Mouse (Mus musculus) cerebellum, adult 2 months (tissue): Measurements from ENCODE around the gene Mrpl14. TPM values are rescaled to one million over a fixed set of nuclear protein-coding genes. Genes with fewer than 3 reads are reported as not detected.

Source experiments
- DNase-seq, 2 experiments: peaks; one replicate each; pipeline ENCODE4 v3.0.0; 2021
- H3K27ac ChIP-seq: fragments of 200-500 bp; 2 replicates; pipeline ENCODE4 v1.5.1; 2012; ENCODE audit warnings: low read length, control low read depth, inconsistent platforms; ENCODE audit not compliant: insufficient read depth
- H3K27me3 ChIP-seq: fragments of 200-500 bp; 2 replicates; pipeline ENCODE4 v1.6.1; 2012; ENCODE audit warnings: inconsistent platforms, mild to moderate bottlenecking, low read length, moderate library complexity; ENCODE audit not compliant: control insufficient read depth, insufficient read depth
- H3K4me1 ChIP-seq: fragments of 200-500 bp; 2 replicates; pipeline ENCODE4 v1.6.1; 2011; ENCODE audit warnings: low read length; ENCODE audit not compliant: control insufficient read depth, insufficient read depth
- H3K4me3 ChIP-seq: fragments of 200-500 bp; replicated peaks from 2 replicates; pipeline ENCODE3; 2011; ENCODE audit warnings: mild to moderate bottlenecking, low read depth, low read length, control low read depth; ENCODE audit not compliant: insufficient read depth
- CTCF ChIP-seq: fragments of 200-500 bp; IDR thresholded peaks from 2 replicates; pipeline ENCODE4 v1.5.1; 2011; ENCODE audit warnings: low read depth, mild to moderate bottlenecking, control low read depth, low read length, moderate library complexity, borderline replicate concordance; ENCODE audit not compliant: insufficient read depth
- POLR2A ChIP-seq: fragments of 200-500 bp; IDR thresholded peaks from 2 replicates; pipeline ENCODE4 v1.6.1; 2011; ENCODE audit warnings: low read length, control low read depth, borderline replicate concordance; ENCODE audit not compliant: insufficient read depth
- WGBS: fragments of 180-500 bp; shearing (Covaris S2); methylation state at CpG from one replicate; pipeline ENCODE4 v1.1.7; 2018; 5-methylcytosine and 5-hydroxymethylcytosine counted together
- polyA plus RNA-seq: library from polyadenylated mRNA; depleted of rRNA; stranded (reverse); fragments of >200 nt; gene quantifications from 2 replicates; pipeline ENCODE4 v1.2.3, GENCODE M21; 2012

Gene Mrpl14
- polyA plus RNA-seq, 1 experiment, result 78.4 TPM

GRCm38 (mm10) chr17:45702254-45702653 lies 16.1 kb downstream of the Mrpl14 start:
- Histone ChIP-seq H3K27me3 (no peaks in the 10 kb centered on the region), H3K4me3 (no peak overlapping the region), H3K27ac (no peak overlapping the region), H3K4me1 (peaks cover 6% of the 10 kb centered on the region)
- DNase-seq, result no peak
- TF ChIP-seq CTCF (no peak), POLR2A (no peak)
- WGBS, result 72% methylated on average over 4 of the region's 4 CpGs

- no peak for DNase-seq
- no peak overlapping the region for H3K27ac ChIP-seq
- TF ChIP-seq POLR2A (no peak), CTCF (no peak)
- WGBS, result 71% methylated on average over 7 of the region's 7 CpGs
- H3K4me1 ChIP-seq, result peaks cover 6% of the 10 kb centered on the region
- no peak overlapping the region for H3K4me3 ChIP-seq
- no peaks in the 10 kb centered on the region for H3K27me3 ChIP-seq
Observed at GRCm38 (mm10) chr17:45703187-45703586, 17.1 kb downstream of the Mrpl14 start.

GRCm38 (mm10) chr17:45706796-45707195 lies 20.7 kb downstream of the Mrpl14 start:
- Histone ChIP-seq H3K27me3 (no peaks in the 10 kb centered on the region), H3K27ac (no peak overlapping the region), H3K4me1 (no peaks in the 10 kb centered on the region), H3K4me3 (no peak overlapping the region)
- DNase-seq, result no peak
- WGBS, result 67% methylated on average over 5 of the region's 5 CpGs
- TF ChIP-seq POLR2A, result no peak
- TF ChIP-seq CTCF, result no peak

- no peak for DNase-seq
- no peaks in the 10 kb centered on the region for H3K27me3 ChIP-seq
- no peak overlapping the region for H3K4me3 ChIP-seq
- no peaks in the 10 kb centered on the region for H3K4me1 ChIP-seq
- H3K27ac ChIP-seq, result no peak overlapping the region
- WGBS, result 50% methylated on average over 3 of the region's 3 CpGs
- TF ChIP-seq POLR2A (no peak), CTCF (no peak)
Observed at GRCm38 (mm10) chr17:45707376-45707775, 21.3 kb downstream of the Mrpl14 start.

- 72% methylated on average over 8 of the region's 8 CpGs for WGBS
Observed at GRCm38 (mm10) chr17:45708179-45708578, 22.1 kb downstream of the Mrpl14 start.

GRCm38 (mm10) chr17:45709829-45710228 lies 23.7 kb downstream of the Mrpl14 start:
- no peaks in the 10 kb centered on the region for H3K27me3 ChIP-seq
- 39% methylated on average over 3 of the region's 3 CpGs for WGBS
- DNase-seq, result no peak
- H3K4me1 ChIP-seq, result no peaks in the 10 kb centered on the region
- TF ChIP-seq CTCF (no peak), POLR2A (no peak)
- no peak overlapping the region for H3K4me3 ChIP-seq
- H3K27ac ChIP-seq, result no peak overlapping the region

More at GRCm38 (mm10) chr17:45708179-45708578, 22.1 kb downstream of the Mrpl14 start:
- H3K27ac ChIP-seq, result no peak overlapping the region
- no peak overlapping the region for H3K4me3 ChIP-seq
- no peak for TF ChIP-seq POLR2A
- no peak for TF ChIP-seq CTCF
- no peak for DNase-seq
- H3K27me3 ChIP-seq, result no peaks in the 10 kb centered on the region
- H3K4me1 ChIP-seq, result no peaks in the 10 kb centered on the region

GRCm38 (mm10) chr17:45710407-45710806 lies 24.3 kb downstream of the Mrpl14 start:
- Histone ChIP-seq H3K4me3 (no peak overlapping the region), H3K4me1 (no peaks in the 10 kb centered on the region), H3K27me3 (no peaks in the 10 kb centered on the region), H3K27ac (no peak overlapping the region)
- WGBS, result 48% methylated on average over 8 of the region's 8 CpGs
- no peak for TF ChIP-seq CTCF
- no peak for TF ChIP-seq POLR2A
- DNase-seq, result no peak

GRCm38 (mm10) chr17:45711525-45711924 lies 25.4 kb downstream of the Mrpl14 start:
- no peaks in the 10 kb centered on the region for H3K4me1 ChIP-seq
- no peaks in the 10 kb centered on the region for H3K27me3 ChIP-seq
- no peak for DNase-seq
- H3K4me3 ChIP-seq, result no peak overlapping the region
- H3K27ac ChIP-seq, result no peak overlapping the region
- 86% methylated on average over 3 of the region's 3 CpGs for WGBS
- TF ChIP-seq CTCF, result no peak
- no peak for TF ChIP-seq POLR2A
